Mouse (Mus musculus): ENCODE results near the gene Bend3.
"Not testable (repeated sequence)": the region's sequence is repeated elsewhere in the genome, so short reads cannot be mapped to it uniquely, and the experiment has no call there.

Gene Bend3

DNA sequence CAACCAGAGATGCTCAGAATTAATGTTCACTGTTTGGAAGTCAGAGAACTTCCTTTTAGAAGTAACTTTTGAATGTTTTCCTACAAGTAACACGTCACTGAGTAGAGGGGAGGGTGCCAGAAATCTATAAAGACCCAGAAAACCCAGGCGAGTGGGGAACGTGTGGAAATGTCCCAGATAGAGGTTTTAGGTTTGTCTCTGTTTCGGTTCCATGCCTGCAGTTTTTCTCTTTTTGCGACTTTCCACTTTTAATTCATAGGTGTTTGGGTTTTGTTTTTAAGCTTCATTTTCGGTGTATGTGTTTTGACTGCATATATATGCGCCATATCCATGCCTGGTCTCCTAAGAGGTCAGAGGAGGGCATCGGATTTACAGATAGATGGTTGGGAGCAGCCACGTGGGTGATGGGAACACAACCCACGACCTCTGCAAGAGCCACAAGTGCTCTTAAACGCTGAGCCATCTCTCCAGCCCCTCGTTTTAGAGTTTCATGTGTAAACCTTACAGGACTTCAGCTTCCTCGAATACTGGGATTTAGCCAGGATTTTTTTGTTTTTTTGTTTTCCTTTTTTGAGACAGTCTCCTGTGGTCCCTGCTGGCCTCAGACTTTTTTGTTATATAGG is 1.7 kb downstream of the Bend3 start:
- DNase-seq (ENCODE audit: low spot score), result no peak

DNA sequence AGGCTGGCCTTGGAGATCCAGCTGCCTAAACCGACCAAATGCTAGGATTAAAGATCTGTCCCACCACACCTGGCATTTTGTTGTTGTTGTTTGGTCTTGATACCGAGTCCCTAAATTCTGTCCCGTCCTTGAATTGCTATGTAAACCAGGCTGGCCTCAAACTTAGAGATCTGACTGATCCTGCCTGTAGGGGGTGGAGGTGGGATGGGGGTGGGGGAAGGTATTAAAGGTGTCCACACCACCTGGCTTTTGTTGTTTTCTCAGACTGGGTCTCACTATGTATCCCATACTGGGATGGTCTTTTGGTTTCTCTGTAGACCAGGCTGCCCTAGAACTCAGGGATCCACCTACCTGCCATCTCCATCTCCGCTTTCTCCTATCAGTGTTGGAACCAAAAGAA is 2.5 kb downstream of the Bend3 start:
- DNase-seq (ENCODE audit: low spot score), result no peak

GRCm38 (mm10) chr10:43482021-43482420 is 3.4 kb downstream of the Bend3 start:
- DNase-seq (ENCODE audit: low spot score), result no peak

DNA sequence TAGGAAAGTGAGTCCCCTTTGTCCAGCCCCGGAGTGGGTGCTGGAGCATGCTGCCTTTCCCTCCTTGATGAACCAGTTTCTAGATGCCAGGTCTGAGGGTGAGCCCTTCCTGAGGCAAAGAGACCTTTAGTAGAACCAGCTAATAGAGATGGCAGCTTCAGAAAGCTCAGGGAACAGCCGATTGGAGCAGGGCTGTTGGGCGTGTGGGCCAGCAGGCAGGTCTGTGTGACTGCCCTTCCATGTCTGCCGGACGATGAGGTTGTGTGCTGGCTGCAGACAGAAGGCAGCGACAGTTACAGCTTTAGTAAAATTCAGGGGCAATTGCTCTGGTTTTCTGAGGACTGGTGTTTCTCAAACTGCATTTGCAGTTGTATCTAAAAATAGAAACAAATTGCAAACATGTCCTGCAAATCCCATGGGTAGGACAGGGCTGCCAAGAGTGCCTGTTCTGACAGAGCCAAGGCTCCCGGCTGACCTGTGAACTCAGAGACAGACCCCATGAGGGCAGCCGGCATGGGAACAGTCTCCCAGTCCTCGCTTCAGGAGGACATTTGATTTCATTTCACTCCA is 4.9 kb downstream of the Bend3 start:
- no peak for DNase-seq (ENCODE audit: low spot score)

- DNase-seq (ENCODE audit: low spot score), result no peak
Measured at GRCm38 (mm10) chr10:43485751-43486268, 7.2 kb downstream of the Bend3 start.

DNA sequence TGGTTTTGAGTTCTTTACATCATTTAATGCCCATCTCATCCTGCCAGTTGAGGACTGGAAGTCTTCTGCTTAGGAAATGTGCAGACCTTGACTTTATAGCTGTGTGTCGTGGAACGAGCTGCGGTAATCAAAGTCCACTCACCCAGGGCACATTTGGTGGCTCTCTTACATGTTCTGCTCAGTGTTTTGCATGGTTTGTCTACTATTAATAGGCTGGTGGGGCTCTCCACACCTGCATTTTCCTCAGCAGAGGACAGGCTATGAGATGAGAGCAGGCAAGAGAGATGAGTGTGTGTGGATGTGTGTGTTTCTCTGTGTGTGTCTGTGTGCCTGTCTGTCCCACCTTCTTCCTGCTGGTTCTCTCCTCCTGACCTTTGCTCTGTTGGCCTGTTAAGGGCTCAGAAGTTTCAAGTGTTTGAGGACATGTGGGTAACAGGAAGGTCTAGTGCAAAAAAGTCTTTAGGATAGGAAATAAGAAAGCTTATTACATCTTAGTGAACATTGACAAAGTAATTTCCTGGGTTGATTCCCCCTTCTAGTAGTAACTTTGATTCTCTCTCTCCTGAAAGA is 8.9 kb downstream of the Bend3 start:
- DNase-seq (ENCODE audit: low spot score), result no peak

DNA sequence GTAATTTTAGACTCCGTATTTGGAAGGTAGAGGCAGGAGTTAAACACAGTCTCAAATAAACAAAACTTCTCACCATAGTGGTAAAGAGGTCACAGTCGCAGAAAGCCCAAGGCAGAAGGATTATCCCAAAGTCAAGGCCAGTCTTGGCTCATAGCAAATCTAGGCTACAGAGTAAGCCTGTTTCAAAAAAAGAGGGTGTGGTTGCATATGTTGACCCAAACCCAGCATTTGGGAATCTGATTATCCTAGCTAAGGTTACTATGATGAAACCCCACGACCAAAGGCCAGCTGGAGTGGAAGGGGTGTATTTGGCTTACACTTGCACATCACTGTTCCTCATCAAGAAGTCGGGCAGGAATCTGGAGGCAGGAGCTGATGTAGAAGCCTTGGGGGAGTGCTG is 9.6 kb downstream of the Bend3 start:
- no peak for DNase-seq (ENCODE audit: low spot score)

- no peak for DNase-seq (ENCODE audit: low spot score)
Measured at GRCm38 (mm10) chr10:43489139-43489538, 10.5 kb downstream of the Bend3 start.

DNA sequence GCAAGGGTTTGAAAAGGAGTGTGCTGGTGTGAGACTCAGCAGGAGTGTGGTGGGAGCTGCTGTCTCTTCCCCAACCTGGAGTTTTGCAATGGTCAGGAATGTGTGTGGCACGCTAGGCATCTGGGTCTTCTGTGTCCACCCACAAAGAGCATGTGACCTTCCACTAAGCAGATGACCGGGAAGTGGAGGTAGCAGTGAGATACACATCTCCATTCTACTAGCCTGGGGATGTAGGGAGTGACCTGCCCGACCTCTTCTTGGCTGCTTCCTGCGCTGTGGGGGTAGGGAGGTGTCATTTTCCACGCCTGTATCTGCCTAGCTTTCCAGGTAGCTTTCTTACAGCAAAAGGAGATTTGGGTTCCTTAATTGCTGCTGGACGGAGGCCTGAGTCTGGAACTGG is 10.9 kb downstream of the Bend3 start:
- no peak for DNase-seq (ENCODE audit: low spot score)

DNA sequence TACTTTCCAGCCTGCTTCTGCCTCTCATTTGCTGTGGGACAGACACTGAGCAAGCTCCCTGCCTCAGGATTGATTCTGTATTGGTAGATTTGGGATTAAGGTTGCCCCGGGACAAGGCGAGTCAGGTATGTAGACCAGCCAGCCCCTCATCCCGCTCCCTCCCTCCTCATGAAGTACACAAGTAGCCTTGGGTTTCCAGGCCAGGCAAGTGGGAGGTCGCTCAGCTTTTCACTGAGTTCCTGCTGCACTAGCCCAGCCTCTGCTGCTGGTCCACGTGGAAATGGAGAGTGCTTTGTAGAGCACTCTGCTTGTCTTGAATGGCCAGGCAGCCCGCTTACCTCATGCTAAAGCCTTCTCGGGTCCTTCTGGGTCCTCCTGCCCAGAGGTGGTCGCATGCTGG is 11.4 kb downstream of the Bend3 start:
- no peak for DNase-seq (ENCODE audit: low spot score)

DNA sequence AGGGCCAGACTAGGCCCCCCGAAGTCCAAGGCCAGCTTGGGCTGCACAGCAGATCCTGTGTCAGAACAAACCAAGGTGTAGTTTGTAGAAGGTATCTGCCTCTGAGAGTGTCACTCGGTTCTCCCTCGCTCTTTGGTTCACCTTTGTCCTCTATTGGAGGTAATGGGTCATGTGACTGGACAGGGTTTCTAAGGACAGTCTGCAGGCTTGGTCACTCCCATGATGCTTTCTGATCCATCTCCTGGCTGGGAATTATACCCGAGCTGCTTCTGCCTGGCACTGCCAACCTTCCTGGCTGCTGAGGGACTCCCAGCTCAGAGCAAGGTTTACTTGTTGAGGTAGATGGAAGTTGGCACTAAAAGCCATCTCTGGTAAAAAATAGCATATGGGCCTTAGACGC is 12.2 kb downstream of the Bend3 start:
- no peak for DNase-seq (ENCODE audit: low spot score)

GRCm38 (mm10) chr10:43502599-43502998 is 24.0 kb downstream of the Bend3 start:
- no peak for DNase-seq (ENCODE audit: low spot score)

DNA sequence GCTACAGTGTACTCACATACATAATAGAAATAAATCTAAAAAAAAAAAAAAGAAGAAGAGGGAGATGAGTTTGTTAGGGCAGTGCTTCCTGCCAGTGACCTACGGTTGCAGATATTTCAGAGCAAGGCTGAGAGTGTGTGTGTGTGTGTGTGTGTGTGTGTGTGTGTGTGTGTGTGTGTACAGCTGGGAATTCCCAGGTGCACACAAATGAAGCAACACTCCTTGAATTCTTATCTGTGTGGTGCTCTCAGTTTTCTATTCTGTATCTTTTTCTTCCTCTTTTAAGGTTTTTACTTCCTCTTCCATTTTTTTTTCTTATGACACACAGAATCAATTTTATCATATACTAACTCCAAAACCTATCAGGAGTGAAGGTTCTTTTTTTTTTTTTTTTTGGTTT is 25.7 kb downstream of the Bend3 start:
- DNase-seq (ENCODE audit: low spot score), result no peak

GRCm38 (mm10) chr10:43507051-43507450 is 28.4 kb downstream of the Bend3 start:
- no peak for DNase-seq (ENCODE audit: low spot score)

- DNase-seq (ENCODE audit: low spot score), result no peak
Measured at GRCm38 (mm10) chr10:43509228-43509627, 30.6 kb downstream of the Bend3 start.

GRCm38 (mm10) chr10:43512976-43513375 is 34.3 kb downstream of the Bend3 start:
- DNase-seq (ENCODE audit: low spot score), result no peak

DNA sequence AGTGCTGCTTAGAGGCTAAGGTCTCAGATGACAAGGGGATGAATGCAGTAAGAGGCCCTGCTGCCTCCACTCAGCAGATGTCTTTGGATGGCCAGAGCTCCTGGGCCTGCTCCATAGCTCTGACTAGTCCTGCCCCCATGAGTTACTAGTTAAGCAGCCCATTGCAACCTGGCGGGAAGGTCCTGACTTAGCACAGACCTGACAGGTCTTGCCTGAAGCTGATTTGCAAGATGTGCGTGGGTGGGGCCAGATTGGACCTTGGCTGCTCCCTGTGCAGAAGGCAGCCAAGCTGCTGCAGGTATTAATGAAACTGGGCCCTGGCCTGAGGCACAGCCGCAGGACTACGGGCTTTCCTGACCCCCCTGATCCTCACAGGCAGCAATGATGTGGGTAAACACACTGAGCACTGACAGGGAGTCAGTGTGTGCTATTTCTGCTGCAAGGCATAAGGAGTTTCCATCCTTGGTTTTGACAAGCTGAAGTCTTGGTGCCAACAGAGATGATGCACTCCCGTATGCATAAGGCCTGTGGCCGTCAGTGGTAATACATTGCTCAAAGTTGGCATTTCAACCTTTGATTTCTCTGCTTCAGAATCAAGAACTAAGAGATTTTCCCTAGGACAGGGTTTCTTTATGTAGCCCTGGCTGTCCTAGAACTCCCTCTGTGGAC is 38.5 kb downstream of the Bend3 start:
- no peak for DNase-seq (ENCODE audit: low spot score)

GRCm38 (mm10) chr10:43517836-43518235 is 39.2 kb downstream of the Bend3 start:
- DNase-seq (ENCODE audit: low spot score), result no peak

- DNase-seq (ENCODE audit: low spot score), result no peak
Measured at GRCm38 (mm10) chr10:43518368-43518767, 39.7 kb downstream of the Bend3 start.

DNA sequence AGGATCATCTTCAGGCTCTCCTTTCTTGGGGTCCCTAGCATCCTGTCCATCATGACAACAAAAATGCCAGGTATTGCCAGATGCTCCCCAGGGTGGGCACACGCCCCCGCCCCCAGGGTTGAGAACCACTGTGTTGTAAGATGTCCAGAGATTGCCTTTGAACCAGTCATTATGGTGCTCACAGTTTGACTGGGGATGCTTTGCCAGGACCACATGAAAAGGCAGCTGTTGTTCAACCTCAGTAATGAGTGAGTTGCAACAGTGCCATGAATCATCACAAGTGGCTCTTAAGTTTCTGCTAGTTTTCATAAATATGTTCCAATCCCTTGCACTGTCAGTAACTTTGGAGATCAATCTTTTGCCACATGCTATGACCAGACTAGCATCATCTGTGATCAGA is 41.3 kb downstream of the Bend3 start:
- DNase-seq (ENCODE audit: low spot score), result no peak

GRCm38 (mm10) chr10:43523931-43524330 is 45.3 kb downstream of the Bend3 start, which contains the start of gene Gm9803:
Gene Gm9803, plus strand, starts transcription at chr10:43524084.
- DNase-seq (ENCODE audit: low spot score), result not testable (repeated sequence)

- DNase-seq (ENCODE audit: low spot score), result no peak
Measured at GRCm38 (mm10) chr10:43527283-43528269, 48.9 kb downstream of the Bend3 start.

All from urinary bladder, postnatal 10 days (tissue).